Mouse (Mus musculus) heart, adult 10 weeks (tissue): Measurements from ENCODE around the gene Klra8. TPM values are rescaled to one million over a fixed set of nuclear protein-coding genes. Genes with fewer than 3 reads are reported as not detected.

Experiments
- polyA plus RNA-seq: library from polyadenylated mRNA; stranded (reverse); fragments of 350-450 nt; fragmentation: Illumina TruSeq; extraction: RNeasy Lipid Tissue Mini Kit (QIAGEN cat#74804); gene quantifications from one replicate; pipeline ENCODE4 v1.2.3, GENCODE M21; 2014; ENCODE audit warnings: low read depth, low replicate concordance

The Klra8 gene
- polyA plus RNA-seq = not detected

GRCm38 (mm10) chr6:130129798-130130197 lies at the start of gene Klra8:
Gene Klra8 (minus strand): TSS chr6:130129898.

GRCm38 (mm10) chr6:130067171-130067570 lies 62.5 kb downstream of the Klra8 start, which contains the start of gene Klra4:
Gene Klra4 (minus strand): TSS chr6:130067271.

Other genes with a start within 250 kb of the Klra8 start
- gene Klra5, start 212.2 kb downstream of the Klra8 start, polyA plus RNA-seq = not detected
- not detected for gene Klra6, start 102.9 kb downstream of the Klra8 start, polyA plus RNA-seq
- gene Klra4, start 62.6 kb downstream of the Klra8 start, polyA plus RNA-seq = not detected
- gene Klra9, start 63.2 kb upstream of the Klra8 start, polyA plus RNA-seq = 3.1 TPM
- not detected for gene Klra7, start 103.4 kb upstream of the Klra8 start, polyA plus RNA-seq
- not detected for gene Klra10, start 152.0 kb upstream of the Klra8 start, polyA plus RNA-seq
- gene Klra3, start 207.7 kb upstream of the Klra8 start, polyA plus RNA-seq = not detected